Mouse (Mus musculus): ENCODE results near the gene Cxcr1.
A peak's percentile ranks its signal among the peaks of the same experiment; 100 is the strongest.

Gene Cxcr1

DNA sequence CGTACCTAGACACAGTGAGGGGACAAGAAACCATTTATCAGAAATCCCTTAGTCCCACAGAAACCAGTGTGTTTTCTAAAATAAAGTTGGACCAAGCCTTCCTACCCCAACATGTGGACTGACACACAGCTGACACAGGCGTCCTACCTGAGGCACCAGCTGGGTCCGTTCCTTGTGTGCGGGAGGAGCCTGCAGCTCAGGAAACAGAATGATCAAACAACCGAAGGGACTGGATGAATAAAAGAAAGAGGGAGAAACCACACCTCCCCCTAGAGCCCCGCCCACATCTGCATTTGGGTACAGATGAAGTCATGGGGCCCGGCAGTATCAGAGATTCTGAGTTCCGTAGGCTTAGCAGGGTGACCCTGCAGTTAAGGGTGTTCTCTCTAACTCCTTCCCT, at the start of gene Cxcr1:
TSS of gene Cxcr1 (minus strand) at position 187 of the 400 bp plus-strand sequence.
- no peak for DNase-seq (ENCODE audit: low read depth)

DNA sequence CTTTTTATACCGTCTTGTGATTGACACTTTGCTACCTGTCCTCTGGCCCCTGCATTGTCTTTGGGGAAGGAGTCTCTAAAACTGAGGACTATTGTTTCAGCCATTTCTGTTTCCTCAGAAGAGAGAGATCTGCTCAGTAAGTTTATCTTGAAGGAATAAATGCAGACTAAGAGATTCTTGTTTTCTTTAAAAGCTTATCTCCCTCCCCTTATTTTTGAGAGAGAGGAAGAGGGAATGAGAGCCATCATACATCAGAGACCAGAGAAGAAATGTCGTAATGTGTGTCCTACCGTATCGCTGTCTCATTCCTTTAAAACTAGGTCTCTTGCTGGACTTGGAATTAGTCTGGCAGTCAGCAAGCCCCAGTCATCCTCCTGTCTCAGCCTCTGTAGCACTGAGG, 46.4 kb upstream of the Cxcr1 start:
- peak; percentile 18 for DNase-seq (ENCODE audit: low read depth)

DNA sequence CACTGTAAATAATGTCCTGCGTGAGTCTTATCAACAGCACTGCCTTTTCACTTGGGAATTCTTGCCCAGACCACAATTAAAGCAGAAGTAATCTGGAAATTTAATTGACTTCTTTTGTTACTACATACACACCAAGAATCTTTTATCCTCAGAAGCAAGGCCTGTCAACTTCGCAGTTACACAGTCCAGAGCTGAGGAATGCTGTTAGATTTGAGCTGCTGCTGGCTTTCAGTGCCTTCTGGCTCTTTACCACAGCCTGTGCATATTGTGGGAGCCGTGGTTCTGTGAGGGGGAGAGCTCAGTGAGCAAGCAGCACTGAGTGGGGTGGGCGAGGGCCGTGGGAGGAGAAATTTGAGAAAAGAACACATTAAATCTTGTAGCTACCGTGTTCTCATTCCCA, 45.9 kb upstream of the Cxcr1 start:
- DNase-seq (ENCODE audit: low read depth) = peak; percentile 44

DNA sequence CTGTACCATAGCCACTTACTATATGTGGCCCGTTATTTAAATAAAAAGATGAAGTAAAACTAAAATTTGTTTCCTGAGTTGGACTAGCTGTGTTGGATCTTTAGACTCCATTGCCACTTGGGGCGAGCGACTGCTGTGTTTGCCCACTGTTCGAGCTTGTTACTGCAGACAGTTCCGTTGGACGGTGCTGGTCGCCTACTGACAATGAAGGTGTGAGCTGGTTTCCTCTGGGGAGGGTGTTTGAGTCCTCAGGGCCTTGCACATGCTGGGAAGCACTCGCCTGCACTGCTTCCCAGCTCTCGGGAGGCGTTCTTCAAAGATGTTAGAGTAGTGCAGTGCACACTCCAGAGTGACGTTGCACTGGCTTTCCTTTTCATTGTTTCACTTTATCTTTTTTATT, 45.2 kb upstream of the Cxcr1 start:
- peak; percentile 11 for DNase-seq (ENCODE audit: low read depth)

DNA sequence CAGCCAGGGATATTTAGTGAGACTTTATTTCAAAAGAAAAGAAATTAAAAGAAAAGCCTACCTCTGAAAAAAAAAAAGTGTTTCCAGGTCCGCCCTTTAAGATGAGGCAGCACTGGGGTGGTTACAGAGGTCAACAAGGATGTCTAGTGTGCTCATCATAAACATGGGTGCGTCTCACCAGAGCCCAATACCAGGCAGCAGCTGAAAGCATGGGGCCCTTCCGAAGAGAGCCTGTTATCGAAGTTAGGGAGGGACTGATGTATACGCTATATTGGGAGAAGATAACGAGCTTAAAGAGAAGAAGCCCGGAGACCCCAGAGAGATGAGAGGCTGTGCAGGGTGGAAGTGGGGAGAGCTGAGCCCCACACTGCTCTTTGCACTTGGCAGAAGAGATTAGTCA, 44.7 kb upstream of the Cxcr1 start:
- DNase-seq (ENCODE audit: low read depth) = no peak

DNA sequence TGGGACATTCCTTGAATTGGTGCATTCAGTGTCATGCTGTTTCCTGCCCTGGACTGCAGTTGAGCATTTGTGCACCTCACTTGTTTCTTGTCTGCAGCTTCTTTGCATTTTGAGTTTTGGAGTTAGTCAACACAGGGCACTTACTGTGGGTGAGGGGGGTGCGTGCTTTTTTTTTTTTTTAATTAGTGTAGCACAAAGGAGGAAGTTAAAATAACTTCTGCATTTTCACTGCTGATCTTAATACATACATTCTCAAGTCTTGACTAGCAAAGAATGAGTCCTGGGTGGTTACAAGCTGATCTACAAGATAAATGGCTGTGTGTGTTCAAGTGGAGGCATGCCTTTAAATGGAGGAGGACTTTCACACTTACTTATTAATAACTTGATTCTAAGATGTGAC, 43.7 kb upstream of the Cxcr1 start:
- no peak for DNase-seq (ENCODE audit: low read depth)

DNA sequence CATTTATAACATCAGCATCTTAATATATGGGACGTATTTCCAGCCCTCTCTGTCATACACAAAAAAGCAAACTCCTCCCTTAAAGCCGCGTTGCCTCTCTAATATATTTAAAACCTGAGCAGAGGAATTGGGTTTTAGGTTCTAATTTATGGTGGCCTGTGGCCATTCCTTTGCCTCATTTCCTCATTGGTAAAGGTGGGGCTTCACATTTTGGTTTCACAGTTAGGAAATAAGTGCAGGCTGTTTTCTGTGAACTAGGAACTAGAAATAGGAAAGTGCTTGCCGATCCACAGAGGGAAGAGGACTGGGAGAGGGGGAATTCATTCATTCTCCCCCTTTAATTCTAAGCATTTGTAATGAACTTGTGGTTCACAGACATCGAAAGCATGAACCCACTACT, 43.2 kb upstream of the Cxcr1 start:
- no peak for DNase-seq (ENCODE audit: low read depth)

DNA sequence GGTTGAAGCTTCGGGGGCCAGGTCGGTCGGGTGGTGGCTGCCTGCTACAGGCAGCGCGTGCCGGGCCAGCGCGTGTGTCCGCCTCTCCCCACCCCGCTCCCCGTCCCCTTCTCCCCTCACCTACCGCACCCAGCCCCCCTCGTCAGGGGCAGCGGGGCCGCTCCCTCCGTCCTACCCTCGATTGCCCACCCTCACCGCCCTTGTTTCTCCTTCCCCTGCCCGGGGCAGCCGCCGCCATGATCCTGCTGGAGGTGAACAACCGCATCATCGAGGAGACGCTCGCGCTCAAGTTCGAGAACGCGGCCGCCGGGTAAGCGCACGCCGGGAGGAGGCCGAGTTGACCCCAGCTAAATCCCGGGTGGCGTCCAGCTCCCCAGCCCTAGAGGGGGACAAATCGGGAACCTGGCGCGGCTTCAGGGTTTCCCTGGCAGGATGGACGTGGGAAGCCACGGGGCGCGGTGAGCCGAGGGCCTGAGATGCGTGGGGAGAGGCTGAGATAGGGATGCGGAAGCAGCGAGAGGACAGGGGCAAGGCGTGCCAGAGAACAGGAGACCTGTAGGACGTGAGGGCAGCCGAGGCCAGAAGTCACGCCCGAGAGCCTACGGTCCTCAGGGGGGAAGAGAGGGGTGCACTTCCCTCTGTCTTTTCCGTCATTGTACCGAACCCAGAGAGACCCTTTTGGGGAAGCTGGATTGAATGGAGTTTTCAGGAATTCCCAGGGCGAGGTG, 42.3 kb upstream of the Cxcr1 start:
- DNase-seq (ENCODE audit: low read depth) = peak; percentile 50

DNA sequence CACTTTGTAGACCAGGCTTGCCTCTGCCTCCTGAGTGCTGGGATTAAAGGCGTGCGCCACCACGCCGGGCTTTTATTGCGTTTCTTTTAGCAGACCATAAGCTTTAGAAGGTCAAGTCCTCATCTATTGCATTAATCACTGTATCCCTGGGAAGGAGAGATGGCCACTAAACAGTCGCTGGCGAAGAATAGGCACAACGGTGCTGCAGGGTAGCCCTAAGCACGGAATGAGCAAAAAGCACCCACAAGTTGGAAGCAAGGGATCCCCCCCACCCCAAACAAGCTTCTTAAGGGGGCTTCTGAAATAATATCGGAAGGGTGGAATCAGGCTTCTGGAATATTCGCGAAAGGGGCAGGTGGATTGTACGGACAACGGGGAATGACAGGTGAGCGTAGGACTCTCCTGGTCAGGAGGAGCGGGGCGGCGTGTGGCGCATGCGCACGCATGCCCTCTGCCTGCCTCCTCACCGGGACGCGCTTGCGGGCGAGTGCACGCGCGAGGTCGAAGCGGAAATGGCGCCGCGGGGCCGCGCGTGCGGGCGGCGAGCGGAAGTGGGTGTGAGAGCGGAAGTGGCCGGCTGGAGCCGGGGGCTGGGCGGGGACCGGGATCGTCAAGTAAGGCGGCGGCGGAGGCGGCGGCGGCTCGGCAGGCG, 41.6 kb upstream of the Cxcr1 start, which contains the start of gene Arpc2:
TSS of gene Arpc2 (plus strand) at position 147 of the 652 bp plus-strand sequence.
- DNase-seq (ENCODE audit: low read depth) = peak; percentile 99

DNA sequence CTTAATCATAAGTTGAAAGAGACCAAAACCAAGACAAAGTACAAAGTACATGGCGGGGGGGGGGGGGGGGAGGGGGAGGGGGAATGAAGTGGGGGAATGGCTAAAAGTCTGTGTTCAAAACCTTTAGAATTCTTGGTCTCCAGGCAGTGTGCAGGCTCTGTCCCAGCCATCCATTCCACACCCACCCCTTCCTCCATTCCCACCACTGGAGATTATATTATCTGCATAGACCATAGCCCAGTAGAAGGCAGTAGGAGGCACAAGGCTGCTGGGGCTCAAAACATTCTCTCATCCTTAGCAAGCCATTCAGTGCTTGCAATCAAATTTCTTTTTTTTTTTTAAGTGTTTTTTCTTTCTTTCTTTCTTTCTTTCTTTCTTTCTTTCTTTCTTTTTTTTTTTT, 36.6 kb upstream of the Cxcr1 start:
- DNase-seq (ENCODE audit: low read depth) = no peak

DNA sequence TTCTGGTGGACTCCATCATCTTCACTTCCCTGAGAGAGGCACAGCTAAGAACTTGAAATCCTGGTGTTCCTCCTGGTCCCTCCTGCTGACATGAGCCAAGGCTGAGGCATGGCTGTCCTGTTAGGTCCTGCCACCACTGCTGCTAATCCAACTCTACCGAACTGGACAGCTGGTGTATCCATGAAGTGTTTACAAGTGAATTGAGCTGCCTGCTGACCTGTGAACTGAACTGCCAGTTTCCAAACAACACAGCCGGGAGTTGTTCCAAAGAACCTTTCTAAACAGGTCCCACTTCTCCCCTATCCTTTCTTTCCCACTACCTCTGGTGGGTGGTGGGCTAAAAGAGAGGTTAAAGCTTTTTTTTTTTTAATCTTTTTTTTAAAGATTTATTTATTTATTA, 35.5 kb upstream of the Cxcr1 start:
- no peak for DNase-seq (ENCODE audit: low read depth)

DNA sequence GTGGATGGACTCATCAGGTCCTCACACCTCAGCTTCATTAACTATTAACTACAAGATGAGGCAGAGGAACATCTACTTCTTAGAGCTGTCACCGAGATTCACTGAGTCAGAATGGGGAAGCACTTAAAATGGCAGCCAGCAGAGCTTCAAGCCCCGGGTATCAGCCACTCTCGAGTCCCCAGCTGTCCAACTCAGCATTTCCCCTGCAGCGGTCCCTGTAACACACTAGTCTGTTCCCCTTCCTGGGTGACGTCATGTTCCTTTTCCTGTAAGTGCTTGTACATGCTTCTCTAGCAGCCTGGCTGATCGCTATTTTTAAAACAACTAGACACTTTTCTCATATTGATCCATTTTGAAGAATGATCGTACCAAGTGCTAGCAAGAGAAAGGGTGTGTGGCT, 32.9 kb upstream of the Cxcr1 start:
- DNase-seq (ENCODE audit: low read depth) = no peak

DNA sequence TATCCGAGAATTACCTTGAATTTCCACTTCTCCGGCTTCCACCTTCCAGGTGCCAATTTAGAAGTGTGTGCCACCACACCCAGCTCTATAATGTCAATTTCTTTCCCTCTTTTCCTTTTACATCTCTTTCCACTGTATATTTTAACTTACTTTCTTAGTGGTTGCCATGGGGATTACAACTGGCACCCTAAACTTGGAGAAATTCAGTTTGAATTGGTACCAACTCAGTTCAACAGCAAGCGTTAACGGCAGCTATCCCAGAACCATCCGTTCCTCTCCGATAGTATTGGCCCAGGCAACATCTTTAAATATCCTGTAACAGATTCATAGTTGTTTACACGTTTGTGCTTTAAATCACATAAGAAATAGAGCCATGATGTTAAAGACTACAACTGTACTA, 25.5 kb upstream of the Cxcr1 start:
- no peak for DNase-seq (ENCODE audit: low read depth)

DNA sequence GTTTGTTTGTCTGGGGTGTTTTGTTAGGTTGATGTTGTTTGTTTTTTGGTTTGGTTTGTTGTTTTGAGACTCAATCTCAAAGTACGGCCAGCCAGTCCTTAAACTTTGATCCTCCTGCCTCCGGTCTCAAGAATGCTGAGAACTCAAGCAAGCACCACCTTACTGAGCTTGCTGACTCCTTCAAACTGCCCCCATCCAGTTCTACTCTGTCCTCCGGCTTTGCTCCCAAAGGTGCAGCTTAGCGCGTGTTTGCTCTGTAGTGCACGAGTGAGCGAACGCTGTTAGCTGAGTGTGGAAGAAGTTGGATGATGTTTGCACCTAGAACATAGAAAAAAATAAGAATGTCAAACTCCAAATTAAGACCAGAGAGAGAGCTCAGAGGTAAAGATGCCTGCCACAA, 14.5 kb upstream of the Cxcr1 start:
- no peak for DNase-seq (ENCODE audit: low read depth)

DNA sequence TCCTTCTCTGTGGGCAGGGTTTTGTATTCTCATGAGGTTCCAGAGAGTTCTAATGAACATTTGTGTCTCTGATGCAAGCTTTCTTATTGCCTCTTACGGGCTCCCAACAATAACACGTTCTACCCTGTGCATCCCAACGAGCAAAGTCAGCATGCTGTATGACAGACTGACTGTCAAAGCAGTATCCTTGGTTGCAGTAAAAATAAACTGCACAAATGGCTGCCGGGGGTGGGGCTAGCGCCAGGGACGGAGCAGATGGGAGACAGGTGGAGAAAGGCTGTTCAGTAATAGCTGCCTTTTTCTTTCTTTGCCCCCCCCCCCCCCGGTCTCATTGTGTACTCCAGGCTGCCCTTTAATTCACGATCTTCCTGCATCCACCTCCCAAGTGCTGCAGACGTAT, 13.5 kb upstream of the Cxcr1 start:
- DNase-seq (ENCODE audit: low read depth) = no peak

DNA sequence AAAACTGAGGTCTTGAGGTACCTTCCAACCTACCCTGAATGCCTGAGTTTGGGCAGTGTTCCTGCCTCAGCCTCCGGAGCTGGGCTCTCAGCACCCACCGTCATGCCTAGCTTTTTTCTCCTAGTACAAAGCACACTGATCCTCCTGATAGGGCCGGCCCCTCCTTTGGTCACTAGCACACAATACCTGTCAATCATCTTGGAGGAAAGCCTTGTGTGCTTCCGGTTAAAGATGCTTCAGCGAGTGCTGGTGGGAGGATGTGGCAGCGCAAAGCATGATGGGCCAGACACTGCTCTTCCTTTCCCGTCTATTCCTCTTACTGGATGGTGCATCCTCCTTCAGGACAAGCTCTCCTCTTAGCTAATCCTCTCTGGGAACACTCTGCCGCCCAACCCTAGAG, 12.2 kb upstream of the Cxcr1 start:
- no peak for DNase-seq (ENCODE audit: low read depth)

DNA sequence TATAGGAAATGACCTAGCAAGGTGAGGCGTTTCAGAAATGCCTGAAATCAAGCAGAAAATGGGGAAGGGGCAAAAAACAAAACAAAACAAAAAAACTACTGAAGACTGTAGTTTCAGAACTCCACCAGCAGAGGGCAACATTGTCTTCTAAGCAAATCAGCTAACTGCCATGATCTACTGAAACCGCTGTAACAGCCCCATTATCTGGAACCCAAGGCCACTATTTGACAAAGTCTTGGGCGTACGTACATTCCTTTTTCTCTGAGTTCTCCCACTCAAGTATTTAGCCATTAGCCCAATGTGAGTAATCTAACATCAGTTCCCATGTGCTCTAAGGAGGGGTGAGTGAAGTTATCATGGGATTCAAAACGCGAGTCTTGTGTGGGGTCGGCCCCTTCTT, 11.4 kb upstream of the Cxcr1 start:
- peak; percentile 73 for DNase-seq (ENCODE audit: low read depth)

DNA sequence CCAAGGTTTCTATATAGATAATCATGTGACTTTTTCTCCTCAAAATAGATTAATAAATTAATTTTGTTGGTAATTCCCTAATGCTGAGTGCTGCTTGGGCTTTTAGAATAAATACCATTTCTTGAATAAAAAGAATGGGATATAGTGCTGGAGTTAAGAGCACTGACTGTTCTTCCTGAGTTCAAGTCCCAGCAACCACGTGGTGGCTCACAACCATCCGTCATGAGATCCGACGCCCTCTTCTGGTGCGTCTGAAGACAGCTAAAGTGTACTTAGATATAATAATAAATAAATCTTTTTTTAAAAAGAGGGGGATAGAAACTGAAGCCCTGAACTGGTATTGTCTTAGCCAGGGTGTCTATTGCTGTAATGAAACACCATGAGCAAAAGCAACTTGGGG, 9.0 kb upstream of the Cxcr1 start:
- no peak for DNase-seq (ENCODE audit: low read depth)

DNA sequence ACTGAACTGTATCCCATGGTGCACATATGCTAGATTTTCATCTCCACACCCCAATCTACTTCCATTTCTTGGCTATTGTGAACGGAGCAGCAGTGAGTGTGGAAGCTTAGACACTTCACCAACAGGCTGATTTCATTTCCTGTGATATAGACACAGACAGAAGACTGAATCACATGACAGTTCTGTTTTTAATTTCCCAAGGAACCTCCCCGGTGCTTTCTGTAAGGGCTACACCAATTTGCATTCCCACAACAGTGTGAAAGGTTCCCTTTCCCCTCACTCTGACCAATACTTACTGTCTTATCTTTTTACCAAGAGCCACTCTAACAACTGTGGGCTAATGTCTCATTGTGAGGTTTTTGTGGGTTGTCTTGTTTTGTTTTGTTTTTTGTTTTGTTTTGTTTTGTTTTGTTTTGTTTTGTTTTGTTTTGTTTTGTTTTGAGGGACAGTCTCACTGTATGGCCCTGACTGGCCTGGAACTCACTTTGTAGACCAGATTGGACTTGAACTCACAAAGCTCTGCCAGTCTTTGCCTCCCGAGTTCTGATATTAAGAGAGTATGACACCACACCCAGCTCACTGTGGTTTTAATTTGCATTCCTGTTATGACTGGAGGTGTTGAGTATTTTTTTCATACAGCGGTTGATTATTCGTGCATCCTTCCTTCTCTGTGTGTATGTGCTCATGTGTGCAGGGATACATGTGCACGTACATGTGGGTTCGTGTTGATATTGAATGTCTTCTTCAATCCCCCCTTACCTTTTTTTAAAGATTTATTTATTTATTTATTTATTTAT, 6.8 kb upstream of the Cxcr1 start:
- DNase-seq (ENCODE audit: low read depth) = peak; percentile 31

DNA sequence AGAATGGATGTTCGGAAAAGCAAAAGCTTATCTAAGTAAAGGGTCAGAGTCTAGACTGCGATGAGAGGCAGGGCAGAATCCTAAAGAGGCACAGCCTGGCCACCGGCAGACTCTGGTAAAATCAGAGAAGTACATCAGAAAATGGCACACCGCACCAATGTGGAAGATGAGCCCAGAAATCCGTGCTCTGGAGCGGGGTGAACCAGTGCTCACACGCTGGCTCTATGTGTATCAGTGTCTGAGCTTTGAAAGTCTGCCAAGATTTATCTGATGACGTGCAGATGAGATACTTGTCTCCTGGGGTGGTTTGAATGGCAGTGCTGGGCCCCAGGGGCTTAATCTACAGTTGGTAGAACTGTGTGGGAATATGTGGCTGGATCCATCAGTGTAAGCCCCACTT, 4.6 kb upstream of the Cxcr1 start:
- DNase-seq (ENCODE audit: low read depth) = no peak

DNA sequence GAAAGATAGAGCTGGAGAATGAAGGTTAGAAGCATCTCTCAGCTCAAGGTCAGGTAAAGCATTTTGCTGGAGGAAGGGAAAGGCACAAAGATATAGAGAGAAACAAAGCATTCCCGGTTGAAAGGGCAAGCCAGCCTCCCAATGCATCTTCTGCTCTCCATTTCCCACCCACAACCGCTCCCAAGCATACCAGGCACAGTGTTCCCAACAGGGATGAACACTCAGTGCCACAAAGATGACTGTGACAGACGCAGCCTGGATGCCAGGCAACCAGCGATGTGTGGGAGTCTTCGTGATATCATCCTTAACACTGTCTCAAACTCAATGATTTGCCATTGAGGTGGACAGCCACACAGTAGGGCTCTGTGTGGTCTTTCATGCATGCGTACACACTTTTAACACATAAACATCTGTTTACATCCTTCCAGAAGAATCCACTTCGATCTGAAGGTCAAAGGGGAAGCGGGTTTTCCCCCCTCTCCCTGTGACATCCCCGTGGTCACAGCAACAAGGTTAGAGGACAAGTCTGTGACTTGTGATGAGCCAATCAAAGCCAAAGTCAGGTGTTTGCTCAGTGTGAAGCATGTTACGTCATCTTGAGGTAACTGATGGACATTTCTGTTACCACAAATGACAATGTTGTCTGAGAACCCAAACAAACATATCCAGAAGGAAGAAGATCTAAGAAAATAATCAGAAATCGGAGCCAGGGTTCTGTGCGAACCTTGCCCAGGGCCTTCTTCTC, 3.5 kb upstream of the Cxcr1 start:
- DNase-seq (ENCODE audit: low read depth) = no peak

DNA sequence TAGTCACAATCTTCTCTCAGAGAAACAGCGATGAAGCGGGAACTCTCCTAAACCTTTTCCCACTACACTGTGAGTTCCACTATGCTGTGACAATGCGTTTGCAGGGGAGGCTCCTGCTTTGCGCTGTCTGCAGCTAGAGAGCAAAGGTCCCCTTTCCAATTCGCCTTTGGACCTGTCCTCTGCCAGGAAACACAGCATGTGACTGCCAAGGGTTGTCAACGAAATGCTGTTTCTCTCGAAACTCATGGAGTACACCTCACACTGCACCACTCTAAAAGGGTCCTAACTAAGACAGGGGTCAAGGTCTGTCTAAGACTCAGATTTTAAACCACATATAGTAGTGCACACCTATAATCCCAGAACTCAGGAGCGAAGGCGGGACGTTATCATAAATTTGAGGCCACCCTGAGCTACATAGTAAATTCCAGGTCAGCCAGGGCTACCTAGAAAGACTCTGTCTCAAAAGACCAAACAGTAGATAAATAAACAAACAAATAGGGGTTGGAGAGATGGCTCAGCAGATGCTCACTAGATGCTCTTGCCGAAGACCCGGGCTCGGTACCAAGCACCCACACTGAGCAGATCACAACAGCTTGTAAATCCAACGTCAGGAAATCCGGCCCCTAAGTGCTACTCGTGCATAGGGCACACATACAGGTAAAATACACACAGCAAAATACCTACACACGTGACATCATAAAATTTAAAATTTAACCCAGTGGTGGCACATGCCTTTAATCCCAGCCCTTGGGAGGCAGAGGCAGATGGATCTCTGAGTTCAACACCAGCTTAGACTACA, 2.4 kb upstream of the Cxcr1 start:
- no peak for DNase-seq (ENCODE audit: low read depth)

Measured in NIH3T3 (cell line).